In the genomic region with DNA sequence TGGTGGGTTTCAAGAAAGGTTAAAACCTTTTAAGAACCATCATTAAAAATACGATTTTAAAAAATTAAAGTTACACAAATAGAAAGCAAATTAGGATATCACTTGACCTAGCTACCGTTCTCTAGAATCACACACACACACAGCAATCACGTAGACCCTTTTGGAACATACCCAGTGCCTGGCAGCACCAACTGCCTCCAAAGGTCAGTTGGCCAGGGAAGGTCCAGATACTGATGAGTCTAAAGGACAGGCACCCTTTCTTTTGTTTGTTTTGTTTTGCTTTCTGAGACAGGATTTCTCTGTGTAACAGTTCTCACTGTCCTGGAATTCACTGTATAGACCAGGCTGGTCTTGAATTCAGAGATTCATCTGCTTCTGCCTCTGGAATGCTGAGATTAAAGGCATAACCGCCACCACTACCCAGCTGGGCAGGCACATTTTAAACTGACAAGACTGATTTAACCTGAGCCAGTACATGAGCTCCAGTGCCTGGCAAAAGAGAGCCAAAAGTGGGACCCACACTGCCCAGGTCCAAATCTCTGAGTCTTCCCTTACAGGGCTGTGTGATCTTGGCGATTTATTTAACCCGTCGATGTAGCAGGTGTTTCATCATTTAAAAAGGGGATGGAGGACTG, we compare ENCODE assay signal across 14 mouse cellular contexts.
"Had no signal": no experiment of that assay in that cellular context is flagged by ENCODE, and none has a peak within 500 bp of the region (broad histone marks: within the 10 kb centered on the region; RNA-seq: fewer than 3 reads in every experiment).

No protein-coding gene starts in this region.

- H3K9ac ChIP-seq: intestine, embryonic 15.5 days; limb, embryonic 12.5 days; liver, embryonic 15.5 days; midbrain, embryonic 13.5 days had no signal

- H3K4me1 ChIP-seq: intestine, embryonic 15.5 days; liver, embryonic 15.5 days had no signal

- H3K4me2 ChIP-seq: intestine, embryonic 15.5 days; limb, embryonic 12.5 days; liver, embryonic 11.5 days; liver, embryonic 15.5 days; midbrain, embryonic 13.5 days had no signal

- DNase-seq: lung, adult 2 months; lung, postnatal 36 days; retina, postnatal 1 day; right cerebral cortex, postnatal 4 days; spleen, adult 18-20 months; thymus, postnatal 36 days had no signal

- H3K4me3 ChIP-seq: intestine, embryonic 15.5 days; layer of hippocampus, adult 2 months; limb, embryonic 12.5 days; liver, embryonic 15.5 days; midbrain, embryonic 13.5 days; myocyte had no signal

- H3K27me3 ChIP-seq: intestine, embryonic 15.5 days; liver, embryonic 15.5 days; midbrain, embryonic 13.5 days had no signal

- H3K27ac ChIP-seq: intestine, embryonic 15.5 days; layer of hippocampus, adult 2 months; limb, embryonic 12.5 days; liver, embryonic 15.5 days; midbrain, embryonic 13.5 days had no signal

- ATAC-seq: intestine, embryonic 15.5 days; lung, postnatal 0 days; midbrain, embryonic 13.5 days had no signal

- H3K36me3 ChIP-seq: intestine, embryonic 15.5 days; limb, embryonic 12.5 days; liver, embryonic 15.5 days; midbrain, embryonic 13.5 days had no signal

- H3K9me3 ChIP-seq: intestine, embryonic 15.5 days; liver, embryonic 15.5 days had no signal
